Mouse (Mus musculus) activated CD4-positive, CD25-positive, alpha-beta regulatory T cell, adult 4 months (primary cell): ENCODE measurements at regions not wholly inside any gene's neighbourhood (a gene's known extent, or its start where the extent isn't known, plus 50 kb on each side); places are given as distances from the start of the nearest gene placed in this dataset.

ENCODE experiments used
- ATAC-seq: one replicate; pipeline ENCODE4 v1.8.0; 2017

GRCm38 (mm10) chr5:16424745-16425144, 128.6 kb upstream of the Hgf start:
- no peak for ATAC-seq

DNA sequence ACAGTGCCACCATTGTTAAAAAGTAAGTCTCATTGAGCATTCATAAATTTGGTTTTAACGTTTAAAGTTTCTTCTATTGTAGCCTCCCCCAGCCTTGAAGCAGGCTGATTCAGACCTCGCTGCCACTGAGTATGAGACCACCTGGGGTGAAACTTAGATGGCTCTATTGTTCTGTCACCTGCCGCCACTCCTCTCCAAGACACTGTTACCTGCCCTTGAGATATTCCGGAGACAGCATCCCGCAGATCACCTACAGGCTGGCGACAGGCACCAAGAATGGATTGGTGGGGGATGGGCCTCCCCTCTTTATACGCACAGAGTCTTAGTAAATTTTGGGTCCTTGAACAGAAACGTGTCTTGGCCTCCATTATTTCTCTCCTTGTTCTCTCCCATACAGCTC, 128.0 kb upstream of the Hgf start:
- ATAC-seq = no peak

GRCm38 (mm10) chr5:16426306-16426705, 127.0 kb upstream of the Hgf start:
- no peak for ATAC-seq

GRCm38 (mm10) chr5:16434586-16434985, 118.7 kb upstream of the Hgf start:
- ATAC-seq = no peak

DNA sequence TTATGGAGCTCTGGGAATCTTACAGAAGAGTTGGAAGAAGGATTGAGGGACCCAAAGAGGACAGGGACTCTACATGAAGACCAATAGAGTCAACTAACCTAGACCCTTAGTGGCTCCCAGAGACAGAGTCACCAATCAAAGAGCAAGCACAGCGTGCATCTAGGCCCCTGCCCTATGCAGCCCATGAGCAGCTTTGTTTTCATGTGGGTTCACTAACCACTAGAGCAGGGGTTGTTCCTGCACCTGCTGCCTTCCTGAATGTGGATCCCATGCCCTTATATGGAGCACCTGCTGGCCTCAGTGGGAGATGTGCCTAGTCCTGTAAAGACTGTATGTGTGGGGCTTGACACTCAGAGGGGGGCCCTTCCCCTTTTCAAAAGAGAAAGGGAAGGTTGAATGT, 108.2 kb upstream of the Hgf start:
- ATAC-seq = no peak

- ATAC-seq = no peak
Measured at GRCm38 (mm10) chr5:16446977-16447376, 106.3 kb upstream of the Hgf start.

GRCm38 (mm10) chr5:16461795-16462194, 91.5 kb upstream of the Hgf start:
- ATAC-seq = no peak

DNA sequence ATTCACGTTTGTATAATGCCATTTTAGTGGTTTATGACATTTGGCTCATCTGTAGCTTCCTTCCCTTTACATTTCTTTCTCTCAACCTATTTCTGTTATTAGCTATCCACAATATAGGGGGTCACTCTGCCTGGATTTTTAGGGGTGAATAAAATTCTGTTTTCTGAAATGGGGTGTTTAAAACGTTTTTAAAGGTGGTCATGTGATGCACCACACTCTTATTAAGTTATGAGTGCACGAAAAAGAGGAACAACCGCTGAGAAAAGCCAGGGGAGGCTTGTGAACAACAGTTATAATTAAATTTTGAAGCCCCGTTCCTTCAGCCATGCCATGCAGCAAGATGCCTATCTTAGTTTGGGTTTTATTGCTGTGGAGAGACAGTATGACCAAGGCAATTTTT, 87.0 kb upstream of the Hgf start:
- no peak for ATAC-seq

GRCm38 (mm10) chr5:16468560-16468959, 84.7 kb upstream of the Hgf start:
- no peak for ATAC-seq

GRCm38 (mm10) chr5:16469221-16469620, 84.1 kb upstream of the Hgf start:
- ATAC-seq = no peak

DNA sequence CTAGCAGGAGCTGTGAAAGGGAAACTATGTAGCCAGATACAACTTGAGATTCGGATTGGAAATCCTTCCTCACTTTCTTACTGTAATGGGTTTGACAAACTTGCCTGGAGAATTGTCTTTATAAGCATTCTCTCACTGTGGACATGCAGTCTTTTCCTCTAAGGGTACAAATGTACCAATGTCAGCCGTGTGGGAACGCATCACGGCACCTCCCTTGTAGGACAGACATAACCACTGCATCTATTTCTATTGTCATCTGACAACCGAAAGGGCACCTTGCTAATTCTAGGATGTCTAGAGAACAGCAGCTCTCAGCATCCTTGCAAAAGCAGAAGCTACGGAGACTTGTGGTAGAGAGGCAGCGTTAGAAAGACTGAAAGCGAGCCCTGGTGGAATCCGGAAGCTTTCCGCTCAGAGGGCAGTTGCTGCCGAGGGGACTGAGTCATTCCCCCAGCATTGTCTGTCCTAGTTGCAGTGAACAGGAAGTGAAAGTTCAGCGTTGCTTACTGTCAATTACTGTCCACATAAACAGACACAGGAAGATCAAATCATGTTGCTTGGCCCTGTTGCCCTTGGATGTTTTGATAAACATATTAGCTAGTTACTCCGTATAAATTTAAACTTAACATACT, 83.5 kb upstream of the Hgf start:
- peak; percentile 88 for ATAC-seq

DNA sequence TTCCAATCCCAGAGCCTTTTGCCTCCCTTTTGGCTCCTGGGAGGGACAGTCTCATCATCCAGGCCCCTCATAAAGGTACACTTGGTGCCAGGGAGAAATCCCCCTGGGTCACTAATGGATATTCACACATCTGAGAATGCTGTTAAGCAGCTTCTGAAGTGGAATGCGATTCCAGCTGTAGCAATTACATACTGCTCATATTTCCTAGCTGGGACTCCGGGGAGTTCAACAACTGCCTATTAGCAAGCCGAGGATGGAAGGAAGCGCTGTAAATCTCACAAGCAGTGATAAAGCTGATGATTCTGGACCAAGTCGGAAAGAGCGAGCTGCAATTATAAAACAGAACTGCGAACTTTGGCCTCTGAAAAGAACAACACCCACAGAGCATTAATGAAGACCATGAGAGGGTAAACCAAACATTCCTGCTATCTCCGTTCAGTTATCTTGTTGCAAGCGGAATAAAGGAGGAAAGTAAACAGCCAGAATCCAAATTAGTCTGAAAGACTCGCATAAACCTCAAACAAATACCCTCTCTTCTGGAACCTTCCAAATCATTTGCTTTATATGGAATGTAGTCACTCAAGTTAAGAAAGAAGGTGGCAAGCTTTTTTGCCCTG, 82.8 kb upstream of the Hgf start:
- no peak for ATAC-seq

- no peak for ATAC-seq
Measured at GRCm38 (mm10) chr5:16487969-16488368, 65.3 kb upstream of the Hgf start.

- ATAC-seq = no peak
Measured at GRCm38 (mm10) chr5:16489803-16490202, 63.5 kb upstream of the Hgf start.

- no peak for ATAC-seq
Measured at GRCm38 (mm10) chr5:16499891-16500290, 53.4 kb upstream of the Hgf start.
